Mouse (Mus musculus): ENCODE measurements around the gene Map7d1. TPM values are rescaled to one million over a fixed set of nuclear protein-coding genes. Genes with fewer than 3 reads are reported as not detected.
"Not testable (repeated sequence)": the region's sequence is repeated elsewhere in the genome, so short reads cannot be mapped to it uniquely, and the experiment has no call there.

The Map7d1 gene
- polyA plus RNA-seq, 1 experiment = 379 TPM

GRCm38 (mm10) chr4:126226640-126227039, 29.5 kb downstream of the Map7d1 start:
- WGBS = 46% methylated on average over 12 of the region's 12 CpGs
- Histone ChIP-seq H3K4me3 (ENCODE audit: insufficient read depth, low read depth, low read length) (no peak overlapping the region), H3K4me1 (ENCODE audit: control insufficient read depth, insufficient read depth, low read length) (peaks cover 9% of the 10 kb centered on the region), H3K27ac (ENCODE audit: insufficient read depth, low read depth, low read length) (no peak overlapping the region)
- TF ChIP-seq CTCF (IDR thresholded peaks at IDR 0.05; ENCODE audit: insufficient read depth, low read depth, low read length) (no peak), POLR2A (IDR thresholded peaks at IDR 0.05; ENCODE audit: insufficient read depth, low read depth, low read length) (no peak)

- no peak overlapping the region for H3K4me3 ChIP-seq (ENCODE audit: insufficient read depth, low read depth, low read length)
- peaks cover 6% of the 10 kb centered on the region for H3K4me1 ChIP-seq (ENCODE audit: control insufficient read depth, insufficient read depth, low read length)
- 83% methylated on average over 11 of the region's 11 CpGs for WGBS
- TF ChIP-seq POLR2A (IDR thresholded peaks at IDR 0.05; ENCODE audit: insufficient read depth, low read depth, low read length) = no peak
- no peak for TF ChIP-seq CTCF (IDR thresholded peaks at IDR 0.05; ENCODE audit: insufficient read depth, low read depth, low read length)
- H3K27ac ChIP-seq (ENCODE audit: insufficient read depth, low read depth, low read length) = no peak overlapping the region
These were observed 33.5 kb downstream of the Map7d1 start for GRCm38 (mm10) chr4:126222631-126223030.

- 88% methylated on average over 10 of the region's 10 CpGs for WGBS
These were observed 36.1 kb downstream of the Map7d1 start for GRCm38 (mm10) chr4:126220045-126220444.

GRCm38 (mm10) chr4:126219540-126219939, 36.6 kb downstream of the Map7d1 start:
- H3K27ac ChIP-seq (ENCODE audit: insufficient read depth, low read depth, low read length); H3K4me3 ChIP-seq (ENCODE audit: insufficient read depth, low read depth, low read length); H3K4me1 ChIP-seq (ENCODE audit: control insufficient read depth, insufficient read depth, low read length): not testable (repeated sequence)
- 63% methylated on average over 3 of the region's 3 CpGs for WGBS

More at GRCm38 (mm10) chr4:126220045-126220444, 36.1 kb downstream of the Map7d1 start:
- no peaks in the 10 kb centered on the region for H3K4me1 ChIP-seq (ENCODE audit: control insufficient read depth, insufficient read depth, low read length)
- TF ChIP-seq POLR2A (IDR thresholded peaks at IDR 0.05; ENCODE audit: insufficient read depth, low read depth, low read length) (no peak), CTCF (IDR thresholded peaks at IDR 0.05; ENCODE audit: insufficient read depth, low read depth, low read length) (no peak)
- no peak overlapping the region for H3K4me3 ChIP-seq (ENCODE audit: insufficient read depth, low read depth, low read length)
- no peak overlapping the region for H3K27ac ChIP-seq (ENCODE audit: insufficient read depth, low read depth, low read length)

GRCm38 (mm10) chr4:126217771-126218170, 38.4 kb downstream of the Map7d1 start:
- Histone ChIP-seq H3K27ac (ENCODE audit: insufficient read depth, low read depth, low read length) (no peak overlapping the region), H3K4me1 (ENCODE audit: control insufficient read depth, insufficient read depth, low read length) (no peaks in the 10 kb centered on the region), H3K4me3 (ENCODE audit: insufficient read depth, low read depth, low read length) (no peak overlapping the region)
- WGBS = 78% methylated on average over 6 of the region's 6 CpGs
- no peak for TF ChIP-seq CTCF (IDR thresholded peaks at IDR 0.05; ENCODE audit: insufficient read depth, low read depth, low read length)
- TF ChIP-seq POLR2A (IDR thresholded peaks at IDR 0.05; ENCODE audit: insufficient read depth, low read depth, low read length) = no peak

GRCm38 (mm10) chr4:126207081-126207480, 49.1 kb downstream of the Map7d1 start:
- Histone ChIP-seq H3K4me3 (ENCODE audit: insufficient read depth, low read depth, low read length) (no peak overlapping the region), H3K4me1 (ENCODE audit: control insufficient read depth, insufficient read depth, low read length) (no peaks in the 10 kb centered on the region), H3K27ac (ENCODE audit: insufficient read depth, low read depth, low read length) (no peak overlapping the region)
- TF ChIP-seq POLR2A (IDR thresholded peaks at IDR 0.05; ENCODE audit: insufficient read depth, low read depth, low read length) (no peak), CTCF (IDR thresholded peaks at IDR 0.05; ENCODE audit: insufficient read depth, low read depth, low read length) (no peak)
- 78% methylated on average over 6 of the region's 6 CpGs for WGBS

GRCm38 (mm10) chr4:126205386-126205785, 50.8 kb downstream of the Map7d1 start:
- Histone ChIP-seq H3K4me3 (ENCODE audit: insufficient read depth, low read depth, low read length) (no peak overlapping the region), H3K4me1 (ENCODE audit: control insufficient read depth, insufficient read depth, low read length) (no peaks in the 10 kb centered on the region), H3K27ac (ENCODE audit: insufficient read depth, low read depth, low read length) (no peak overlapping the region)
- WGBS = 77% methylated on average over 1 of the region's 1 CpGs
- TF ChIP-seq CTCF (IDR thresholded peaks at IDR 0.05; ENCODE audit: insufficient read depth, low read depth, low read length) (no peak), POLR2A (IDR thresholded peaks at IDR 0.05; ENCODE audit: insufficient read depth, low read depth, low read length) (no peak)

- Histone ChIP-seq H3K4me3 (ENCODE audit: insufficient read depth, low read depth, low read length) (no peak overlapping the region), H3K4me1 (ENCODE audit: control insufficient read depth, insufficient read depth, low read length) (no peaks in the 10 kb centered on the region), H3K27ac (ENCODE audit: insufficient read depth, low read depth, low read length) (no peak overlapping the region)
- TF ChIP-seq CTCF (IDR thresholded peaks at IDR 0.05; ENCODE audit: insufficient read depth, low read depth, low read length) = no peak
- TF ChIP-seq POLR2A (IDR thresholded peaks at IDR 0.05; ENCODE audit: insufficient read depth, low read depth, low read length) = no peak
- 89% methylated on average over 12 of the region's 12 CpGs for WGBS
These were observed 51.4 kb downstream of the Map7d1 start for GRCm38 (mm10) chr4:126204661-126205230.

GRCm38 (mm10) chr4:126204016-126204415, 52.1 kb downstream of the Map7d1 start:
- H3K4me3 ChIP-seq (ENCODE audit: insufficient read depth, low read depth, low read length) = no peak overlapping the region
- H3K4me1 ChIP-seq (ENCODE audit: control insufficient read depth, insufficient read depth, low read length) = peaks cover 2% of the 10 kb centered on the region; the same call in 1 of the 2 replicates
- no peak overlapping the region for H3K27ac ChIP-seq (ENCODE audit: insufficient read depth, low read depth, low read length)
- no peak for TF ChIP-seq POLR2A (IDR thresholded peaks at IDR 0.05; ENCODE audit: insufficient read depth, low read depth, low read length)
- no peak for TF ChIP-seq CTCF (IDR thresholded peaks at IDR 0.05; ENCODE audit: insufficient read depth, low read depth, low read length)
- WGBS = 89% methylated on average over 8 of the region's 8 CpGs

Measured in olfactory bulb, adult 2 months (tissue).